Mouse (Mus musculus): ENCODE measurements around the gene Slc33a1.

Gene Slc33a1

GRCm38 (mm10) chr3:63898581-63899308, 65.8 kb downstream of the Slc33a1 start:
- in situ Hi-C loops (cut with MboI, MseI), result no loop called here

- in situ Hi-C loops (cut with MboI, MseI), result no loop called here
Observed at GRCm38 (mm10) chr3:63897177-63897576, 67.4 kb downstream of the Slc33a1 start.

- in situ Hi-C loops (cut with MboI, MseI), result no loop called here
Observed at GRCm38 (mm10) chr3:63896303-63896702, 68.3 kb downstream of the Slc33a1 start.

GRCm38 (mm10) chr3:63895786-63896185, 68.8 kb downstream of the Slc33a1 start:
- in situ Hi-C loops (cut with MboI, MseI), result no loop called here

- in situ Hi-C loops (cut with MboI, MseI), result no loop called here
Observed at GRCm38 (mm10) chr3:63893677-63894076, 70.9 kb downstream of the Slc33a1 start.

- in situ Hi-C loops (cut with MboI, MseI), result no loop called here
Observed at GRCm38 (mm10) chr3:63892154-63892553, 72.4 kb downstream of the Slc33a1 start.
